In the genomic region with DNA sequence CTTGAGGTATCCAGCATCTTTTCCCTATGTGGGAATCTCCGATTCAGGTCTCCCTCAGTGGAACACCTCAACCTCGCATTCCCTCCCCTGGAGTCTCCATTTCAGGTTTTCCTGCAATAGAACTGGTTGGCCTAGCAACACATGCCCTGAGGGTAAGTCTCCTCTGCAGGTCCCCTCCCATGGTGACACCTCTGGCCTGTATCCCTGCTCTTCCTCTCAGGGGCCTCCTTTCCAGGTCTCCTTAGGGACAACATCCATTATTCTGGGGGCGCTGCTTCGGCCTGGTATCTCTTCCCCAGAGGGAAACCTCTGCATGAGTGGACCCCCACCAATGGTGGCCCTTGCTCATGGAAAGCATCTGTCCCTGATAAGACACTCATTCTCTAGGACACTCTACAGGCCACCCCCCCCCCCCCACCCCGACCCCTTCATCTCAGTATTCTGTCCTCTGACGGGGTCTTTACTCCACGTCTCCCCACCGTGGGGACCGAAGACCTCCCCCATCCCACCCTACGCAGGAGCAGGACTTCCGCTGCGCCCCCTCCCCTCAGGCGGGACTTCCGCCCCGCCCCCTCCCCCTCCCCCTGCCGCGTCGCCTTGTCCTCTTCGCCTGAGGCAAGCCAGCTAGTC, we compare ENCODE assay signal across 8 mouse cellular contexts. TPM values are rescaled to one million over a fixed set of nuclear protein-coding genes. Genes with fewer than 3 reads are reported as not detected.
DNase-seq lines count a peak whose midpoint lies in the region; ATAC-seq lines count a peak whose summit lies in the region.

Atxn10 (plus strand) TSS at position 575 of the 630 bp plus-strand sequence.

- H3K27me3 ChIP-seq in embryonic facial prominence, embryonic 12.5 days, result no peaks in the 10 kb centered on the region
- H3K27me3 ChIP-seq in heart, embryonic 12.5 days (replicated peaks), result no peaks in the 10 kb centered on the region
- no peaks in the 10 kb centered on the region for H3K27me3 ChIP-seq in midbrain, embryonic 16.5 days (ENCODE audit: control insufficient read depth, insufficient read depth, low read depth, low read length)

- peak within 1 kb of the TSS; percentile 77 for H3K4me2 ChIP-seq in embryonic facial prominence, embryonic 12.5 days (replicated peaks)
- H3K4me2 ChIP-seq in heart, embryonic 12.5 days, result peak within 1 kb of the TSS; percentile 68
- peak within 1 kb of the TSS; percentile 90 for H3K4me2 ChIP-seq in midbrain, embryonic 16.5 days (ENCODE audit: low read length)

- no peaks in the 10 kb centered on the region for H3K36me3 ChIP-seq in embryonic facial prominence, embryonic 12.5 days
- no peaks in the 10 kb centered on the region; the same call in 1 of the 2 replicates for H3K36me3 ChIP-seq in heart, embryonic 12.5 days
- H3K36me3 ChIP-seq in midbrain, embryonic 16.5 days (ENCODE audit: control insufficient read depth, insufficient read depth, low read length), result no peaks in the 10 kb centered on the region

- ATAC-seq in embryonic facial prominence, embryonic 12.5 days (ENCODE audit: insufficient number of reproducible peaks, insufficient read depth, low FRiP score, low TSS enrichment), result peak; percentile 70
- ATAC-seq in heart, embryonic 12.5 days (ENCODE audit: insufficient number of reproducible peaks, low FRiP score), result no peak
- ATAC-seq in midbrain, embryonic 16.5 days, result peak; percentile 89

- H3K9me3 ChIP-seq in embryonic facial prominence, embryonic 12.5 days, result no peaks in the 10 kb centered on the region
- no peaks in the 10 kb centered on the region for H3K9me3 ChIP-seq in heart, embryonic 12.5 days (replicated peaks)
- no peaks in the 10 kb centered on the region for H3K9me3 ChIP-seq in midbrain, embryonic 16.5 days (replicated peaks; ENCODE audit: control insufficient read depth, low read length, poor library complexity, severe bottlenecking)

- H3K4me1 ChIP-seq in embryonic facial prominence, embryonic 12.5 days, result peaks cover 5% of the 10 kb centered on the region
- H3K4me1 ChIP-seq in heart, embryonic 12.5 days (replicated peaks), result peaks cover 18% of the 10 kb centered on the region
- H3K4me1 ChIP-seq in midbrain, embryonic 16.5 days (ENCODE audit: control insufficient read depth, insufficient read depth, low read length), result peaks cover 25% of the 10 kb centered on the region

- H3K9ac ChIP-seq in embryonic facial prominence, embryonic 12.5 days, result peak within 1 kb of the TSS; percentile 86
- peak within 1 kb of the TSS; percentile 95 for H3K9ac ChIP-seq in heart, embryonic 12.5 days
- peak within 1 kb of the TSS; percentile 98 for H3K9ac ChIP-seq in midbrain, embryonic 16.5 days (ENCODE audit: low read depth, low read length)

- H3K4me3 ChIP-seq in embryonic facial prominence, embryonic 12.5 days, result peak within 1 kb of the TSS; percentile 98
- peak within 1 kb of the TSS; percentile 93 for H3K4me3 ChIP-seq in heart, embryonic 12.5 days
- peak within 1 kb of the TSS; percentile 79 for H3K4me3 ChIP-seq in midbrain, embryonic 16.5 days (ENCODE audit: low read depth, low read length)

- peak within 1 kb of the TSS; percentile 97 for H3K27ac ChIP-seq in embryonic facial prominence, embryonic 12.5 days
- peak within 1 kb of the TSS; percentile 97 for H3K27ac ChIP-seq in heart, embryonic 12.5 days (ENCODE audit: poor library complexity, severe bottlenecking)
- peak within 1 kb of the TSS; percentile 98 for H3K27ac ChIP-seq in midbrain, embryonic 16.5 days (ENCODE audit: low read length)

- 7% methylated on average over 15 of the region's 19 CpGs for WGBS in embryonic facial prominence, embryonic 12.5 days
- WGBS in heart, embryonic 12.5 days, result 12% methylated on average over 13 of the region's 19 CpGs
- 14% methylated on average over 8 of the region's 19 CpGs for WGBS in midbrain, embryonic 16.5 days

- no peak for DNase-seq in layer of hippocampus, adult 18-20 months (ENCODE audit: low spot score in 2 of 2)
- DNase-seq in layer of hippocampus, adult 9-11 months, result no peak
- DNase-seq in MN1 (ENCODE audit: low spot score), result peak; percentile 56
- DNase-seq in layer of hippocampus, postnatal 36 days, result no peak
- DNase-seq in urinary bladder, postnatal 36 days (ENCODE audit: low spot score in 2 of 2), result no peak

RNA-seq across cellular contexts. Expression of gene Atxn10, which starts in this region (rescaled TPM):
- 100 to 1,000 TPM; 286 to 293 TPM for total RNA-seq in layer of hippocampus, adult 18-20 months (2021)
- polyA plus RNA-seq in embryonic facial prominence, embryonic 12.5 days (2016; fragmentation: Nextera tagmentation; extraction: Ambion mirVana), result 336 and 345 TPM in 2 replicates
- polyA plus RNA-seq in heart, embryonic 12.5 days (2016; fragmentation: Nextera tagmentation; extraction: Ambion mirVana), result 240 and 241 TPM in 2 replicates
- total RNA-seq in layer of hippocampus, postnatal 36 days (2021), result 100 to 1,000 TPM; 290 to 315 TPM
- 538 and 548 TPM in 2 replicates for polyA plus RNA-seq in midbrain, embryonic 16.5 days (2015; fragmentation: Nextera tagmentation; extraction: Ambion mirVana)
